Mouse (Mus musculus): ENCODE results near the gene Osbpl6. TPM values are rescaled to one million over a fixed set of nuclear protein-coding genes. Genes with fewer than 3 reads are reported as not detected.

Osbpl6 gene
- total and polyA plus RNA-seq, 3 experiments, result 5.9 to 13.5 (median 11.4) TPM

- Histone ChIP-seq H3K36me3 (ENCODE audit: control insufficient read depth, insufficient read depth, low read length) (no peaks in the 10 kb centered on the region), H3K9ac (ENCODE audit: low read depth, low read length) (no peak overlapping the region), H3K4me1 (ENCODE audit: control insufficient read depth, insufficient read depth, low read length) (no peaks in the 10 kb centered on the region), H3K27me3 (ENCODE audit: control insufficient read depth, insufficient read depth, low read length) (no peaks in the 10 kb centered on the region), H3K79me2 (replicated peaks; ENCODE audit: control insufficient read depth, insufficient read depth, low read length) (no peaks in the 10 kb centered on the region), H3K4me3 (no peak overlapping the region), H3K27ac (no peak overlapping the region)
- WGBS, result 45% methylated on average over 3 of the region's 3 CpGs
- DNase-seq, result no peak
- no peak for TF ChIP-seq POLR2A (IDR thresholded peaks at IDR 0.05; ENCODE audit: insufficient read depth, low read depth, low read length)
- TF ChIP-seq EP300 (IDR thresholded peaks at IDR 0.05; ENCODE audit: insufficient read depth, low read depth, low read length), result no peak
- no peak for TF ChIP-seq CTCF (IDR thresholded peaks at IDR 0.05)
- intact Hi-C loops (cut with DNase I), result no loop called here
Observed at GRCm38 (mm10) chr2:76429318-76429717, 23.0 kb downstream of the Osbpl6 start.

GRCm38 (mm10) chr2:76429855-76430254 lies 23.5 kb downstream of the Osbpl6 start:
- H3K27ac ChIP-seq, result no peak overlapping the region
- no peaks in the 10 kb centered on the region for H3K79me2 ChIP-seq (replicated peaks; ENCODE audit: control insufficient read depth, insufficient read depth, low read length)
- no peaks in the 10 kb centered on the region for H3K4me1 ChIP-seq (ENCODE audit: control insufficient read depth, insufficient read depth, low read length)
- intact Hi-C loops (cut with DNase I), result no loop called here
- H3K27me3 ChIP-seq (ENCODE audit: control insufficient read depth, insufficient read depth, low read length), result no peaks in the 10 kb centered on the region
- TF ChIP-seq CTCF (IDR thresholded peaks at IDR 0.05), result no peak
- no peak for TF ChIP-seq EP300 (IDR thresholded peaks at IDR 0.05; ENCODE audit: insufficient read depth, low read depth, low read length)
- TF ChIP-seq POLR2A (IDR thresholded peaks at IDR 0.05; ENCODE audit: insufficient read depth, low read depth, low read length), result no peak
- no peaks in the 10 kb centered on the region for H3K36me3 ChIP-seq (ENCODE audit: control insufficient read depth, insufficient read depth, low read length)
- no peak overlapping the region for H3K4me3 ChIP-seq
- no peak overlapping the region for H3K9ac ChIP-seq (ENCODE audit: low read depth, low read length)
- no peak for DNase-seq
- 84% methylated on average over 5 of the region's 5 CpGs for WGBS

- Histone ChIP-seq H3K36me3 (ENCODE audit: control insufficient read depth, insufficient read depth, low read length) (no peaks in the 10 kb centered on the region), H3K4me1 (ENCODE audit: control insufficient read depth, insufficient read depth, low read length) (no peaks in the 10 kb centered on the region), H3K27me3 (ENCODE audit: control insufficient read depth, insufficient read depth, low read length) (no peaks in the 10 kb centered on the region), H3K27ac (no peak overlapping the region), H3K4me3 (no peak overlapping the region), H3K79me2 (replicated peaks; ENCODE audit: control insufficient read depth, insufficient read depth, low read length) (no peaks in the 10 kb centered on the region), H3K9ac (ENCODE audit: low read depth, low read length) (no peak overlapping the region)
- TF ChIP-seq CTCF (IDR thresholded peaks at IDR 0.05), result no peak
- no peak for TF ChIP-seq POLR2A (IDR thresholded peaks at IDR 0.05; ENCODE audit: insufficient read depth, low read depth, low read length)
- no peak for TF ChIP-seq EP300 (IDR thresholded peaks at IDR 0.05; ENCODE audit: insufficient read depth, low read depth, low read length)
- no peak for DNase-seq
- intact Hi-C loops (cut with DNase I), result no loop called here
- WGBS, result 89% methylated on average over 3 of the region's 3 CpGs
Observed at GRCm38 (mm10) chr2:76430539-76430938, 24.2 kb downstream of the Osbpl6 start.

GRCm38 (mm10) chr2:76434224-76434623 lies 27.9 kb downstream of the Osbpl6 start:
- 68% methylated on average over 7 of the region's 7 CpGs for WGBS
- no peak for TF ChIP-seq EP300 (IDR thresholded peaks at IDR 0.05; ENCODE audit: insufficient read depth, low read depth, low read length)
- no peak for TF ChIP-seq POLR2A (IDR thresholded peaks at IDR 0.05; ENCODE audit: insufficient read depth, low read depth, low read length)
- TF ChIP-seq CTCF (IDR thresholded peaks at IDR 0.05), result no peak
- intact Hi-C loops (cut with DNase I), result no loop called here
- DNase-seq, result no peak
- H3K4me1 ChIP-seq (ENCODE audit: control insufficient read depth, insufficient read depth, low read length), result no peaks in the 10 kb centered on the region
- no peak overlapping the region for H3K9ac ChIP-seq (ENCODE audit: low read depth, low read length)
- H3K36me3 ChIP-seq (ENCODE audit: control insufficient read depth, insufficient read depth, low read length), result no peaks in the 10 kb centered on the region
- no peak overlapping the region for H3K27ac ChIP-seq
- H3K4me3 ChIP-seq, result no peak overlapping the region
- no peaks in the 10 kb centered on the region for H3K79me2 ChIP-seq (replicated peaks; ENCODE audit: control insufficient read depth, insufficient read depth, low read length)
- no peaks in the 10 kb centered on the region for H3K27me3 ChIP-seq (ENCODE audit: control insufficient read depth, insufficient read depth, low read length)

- DNase-seq, result no peak
- H3K9ac ChIP-seq (ENCODE audit: low read depth, low read length), result no peak overlapping the region
- WGBS, result 70% methylated on average over 7 of the region's 7 CpGs
- no peaks in the 10 kb centered on the region for H3K79me2 ChIP-seq (replicated peaks; ENCODE audit: control insufficient read depth, insufficient read depth, low read length)
- no peaks in the 10 kb centered on the region for H3K36me3 ChIP-seq (ENCODE audit: control insufficient read depth, insufficient read depth, low read length)
- no peaks in the 10 kb centered on the region for H3K4me1 ChIP-seq (ENCODE audit: control insufficient read depth, insufficient read depth, low read length)
- no peaks in the 10 kb centered on the region for H3K27me3 ChIP-seq (ENCODE audit: control insufficient read depth, insufficient read depth, low read length)
- no peak for TF ChIP-seq CTCF (IDR thresholded peaks at IDR 0.05)
- TF ChIP-seq POLR2A (IDR thresholded peaks at IDR 0.05; ENCODE audit: insufficient read depth, low read depth, low read length), result no peak
- no peak for TF ChIP-seq EP300 (IDR thresholded peaks at IDR 0.05; ENCODE audit: insufficient read depth, low read depth, low read length)
- no peak overlapping the region for H3K4me3 ChIP-seq
- intact Hi-C loops (cut with DNase I), result no loop called here
- H3K27ac ChIP-seq, result no peak overlapping the region
Observed at GRCm38 (mm10) chr2:76435667-76436239, 29.4 kb downstream of the Osbpl6 start.

- 73% methylated on average over 2 of the region's 2 CpGs for WGBS
- Histone ChIP-seq H3K79me2 (replicated peaks; ENCODE audit: control insufficient read depth, insufficient read depth, low read length) (no peaks in the 10 kb centered on the region), H3K4me3 (no peak overlapping the region), H3K9ac (ENCODE audit: low read depth, low read length) (no peak overlapping the region), H3K27ac (no peak overlapping the region), H3K27me3 (ENCODE audit: control insufficient read depth, insufficient read depth, low read length) (no peaks in the 10 kb centered on the region), H3K36me3 (ENCODE audit: control insufficient read depth, insufficient read depth, low read length) (no peaks in the 10 kb centered on the region), H3K4me1 (ENCODE audit: control insufficient read depth, insufficient read depth, low read length) (no peaks in the 10 kb centered on the region; the same call in 1 of the 2 replicates)
- TF ChIP-seq POLR2A (IDR thresholded peaks at IDR 0.05; ENCODE audit: insufficient read depth, low read depth, low read length) (no peak), CTCF (IDR thresholded peaks at IDR 0.05) (no peak), EP300 (IDR thresholded peaks at IDR 0.05; ENCODE audit: insufficient read depth, low read depth, low read length) (no peak)
- intact Hi-C loops (cut with DNase I), result no loop called here
- no peak for DNase-seq
Observed at GRCm38 (mm10) chr2:76437372-76437771, 31.1 kb downstream of the Osbpl6 start.
